Mouse (Mus musculus) right cerebral cortex, postnatal 25 days (tissue): ENCODE data around the gene Naxd.
"Not testable (repeated sequence)": the region's sequence is repeated elsewhere in the genome, so short reads cannot be mapped to it uniquely, and the experiment has no call there.

Experiments used
- DNase-seq: peaks from one replicate; pipeline ENCODE4 v3.0.0; 2022

Gene Naxd

DNA sequence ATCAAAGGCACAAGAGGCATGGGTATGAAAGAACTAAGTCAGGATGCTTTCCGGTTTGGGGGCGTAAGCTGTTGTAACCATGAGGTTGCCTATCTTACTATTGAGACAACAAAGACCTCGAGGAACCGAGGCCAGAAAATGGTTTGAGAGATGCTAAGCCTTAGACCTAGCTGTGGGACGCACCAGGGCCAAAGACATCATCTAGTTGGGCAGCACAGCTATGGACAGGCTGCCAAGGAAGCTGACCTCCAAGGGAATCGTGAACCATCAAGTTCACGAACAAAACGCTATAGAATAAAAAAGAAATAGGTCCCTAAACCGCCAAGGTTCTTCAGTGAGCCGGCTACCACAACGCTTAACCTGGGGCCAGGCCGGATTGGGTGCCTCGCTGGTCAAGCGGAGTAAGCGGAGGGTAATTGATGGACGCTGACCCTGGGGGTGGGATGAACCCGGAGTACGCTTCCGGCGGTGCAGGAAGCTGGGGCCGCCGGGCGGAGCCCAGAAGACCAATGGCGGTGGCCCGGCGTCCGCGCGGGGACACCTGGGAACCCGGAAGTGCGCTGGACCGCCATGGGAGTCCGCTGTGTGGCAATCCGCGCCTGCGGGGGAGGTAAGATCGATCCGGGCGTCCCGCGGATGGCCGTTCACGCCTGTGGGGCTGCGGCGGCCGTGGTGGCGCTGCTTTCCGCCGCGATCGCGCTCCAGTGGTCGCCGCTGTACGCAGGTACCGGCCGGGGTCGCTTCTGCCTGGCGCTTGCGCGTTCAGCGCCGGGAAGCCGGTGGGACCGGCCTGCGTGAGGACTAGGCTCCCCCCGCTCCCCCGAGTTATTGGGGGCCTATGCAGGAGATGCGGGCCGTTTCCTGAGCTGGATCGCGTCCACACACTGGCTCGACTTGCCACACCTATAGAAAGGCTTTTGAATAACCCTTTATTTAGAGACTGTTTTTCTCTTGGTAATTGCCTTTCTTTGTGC, at the start of gene Naxd:
Naxd (plus strand) TSS at position 490 of the 974 bp plus-strand sequence.
- DNase-seq = peak; percentile 93

DNA sequence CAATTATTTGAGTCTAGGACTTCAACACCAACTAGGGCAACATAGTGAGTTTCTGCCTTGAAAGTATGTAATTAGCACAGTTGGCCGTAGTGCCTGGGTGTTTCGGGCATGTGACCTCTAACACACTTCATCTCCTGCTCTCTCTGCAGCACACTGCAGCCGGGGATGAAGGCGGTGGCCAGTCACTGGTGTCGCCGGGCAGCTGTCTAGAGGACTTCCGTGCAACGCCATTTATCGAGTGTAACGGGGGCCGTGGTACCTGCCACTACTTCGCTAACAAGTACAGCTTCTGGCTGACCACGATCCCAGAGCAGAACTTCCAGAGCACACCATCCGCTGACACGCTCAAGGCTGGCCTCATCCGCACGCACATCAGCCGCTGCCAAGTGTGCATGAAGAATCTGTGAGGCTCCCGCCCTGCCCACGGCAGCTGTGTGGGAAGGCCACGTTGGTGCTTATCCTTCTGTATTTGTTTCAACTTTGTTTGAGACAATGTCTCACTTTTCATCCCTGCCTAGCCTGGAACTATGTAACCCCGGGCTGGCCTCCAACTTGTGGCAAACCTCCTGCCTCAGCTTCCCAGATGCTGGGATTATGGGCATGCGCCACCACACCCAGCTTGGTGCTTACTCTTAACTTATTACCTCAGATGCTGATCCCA, 49.3 kb upstream of the Naxd start:
- no peak for DNase-seq

DNA sequence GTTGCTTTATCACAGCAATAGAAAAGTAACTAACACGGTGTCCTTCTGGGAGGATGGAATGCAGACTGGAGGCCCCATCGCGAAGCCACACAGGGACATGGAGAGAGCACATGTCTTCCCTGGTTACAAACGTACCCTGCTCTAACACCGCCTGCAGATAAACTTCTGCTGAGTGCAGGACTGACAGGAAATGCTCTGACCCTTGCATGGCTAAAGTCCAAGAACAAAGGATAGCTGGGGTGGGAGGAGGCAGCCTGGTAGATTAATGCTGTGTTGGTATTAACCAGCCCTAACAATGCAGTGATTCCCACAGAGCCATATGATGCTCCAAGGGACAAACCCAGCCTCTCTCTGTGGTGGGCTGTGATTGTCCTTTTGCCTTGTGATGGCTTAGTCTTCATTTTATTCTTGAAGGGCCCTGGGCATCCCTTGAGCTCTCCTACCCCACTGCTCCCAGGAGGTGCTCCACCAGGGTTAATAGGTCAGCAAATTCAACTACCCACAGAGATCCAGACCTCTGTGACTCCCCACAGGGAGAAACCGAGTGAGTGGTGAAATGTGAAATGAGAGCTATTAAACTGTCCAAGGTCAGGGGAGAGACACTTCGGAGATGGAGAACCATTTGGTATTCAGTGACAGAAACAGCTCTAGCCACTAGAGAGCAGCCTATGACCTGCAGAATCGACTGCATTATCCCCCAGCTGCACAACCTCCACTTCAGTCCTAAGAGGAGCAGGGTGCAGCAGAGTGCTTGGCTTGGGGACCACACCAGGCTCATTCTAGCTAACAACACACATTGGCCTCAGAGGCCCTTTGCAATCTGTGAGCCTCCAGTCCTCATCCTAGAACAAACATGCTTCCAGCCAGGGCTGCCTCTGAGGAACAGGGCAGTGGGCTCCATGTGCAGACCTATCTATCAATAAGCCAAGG, 46.9 kb upstream of the Naxd start:
- no peak for DNase-seq

DNA sequence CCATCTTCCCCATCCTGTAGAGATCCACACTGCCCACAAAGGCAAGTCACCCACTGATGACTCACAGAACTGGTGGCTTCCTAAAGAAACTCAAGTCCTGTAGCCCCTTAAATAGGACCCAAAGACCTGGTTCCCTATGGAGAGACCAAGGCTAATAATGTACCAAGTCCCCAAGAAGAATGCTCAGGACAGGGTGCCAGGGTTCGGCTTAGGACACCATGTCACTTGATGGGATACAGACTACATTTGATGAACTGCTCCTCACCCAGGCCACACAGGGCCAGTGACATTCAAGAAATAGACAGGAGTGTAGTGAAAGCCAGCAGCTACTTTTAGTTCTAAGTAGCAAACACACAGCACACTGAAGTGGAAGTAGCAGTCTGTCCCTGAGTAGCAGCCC, 45.2 kb upstream of the Naxd start:
- no peak for DNase-seq

DNA sequence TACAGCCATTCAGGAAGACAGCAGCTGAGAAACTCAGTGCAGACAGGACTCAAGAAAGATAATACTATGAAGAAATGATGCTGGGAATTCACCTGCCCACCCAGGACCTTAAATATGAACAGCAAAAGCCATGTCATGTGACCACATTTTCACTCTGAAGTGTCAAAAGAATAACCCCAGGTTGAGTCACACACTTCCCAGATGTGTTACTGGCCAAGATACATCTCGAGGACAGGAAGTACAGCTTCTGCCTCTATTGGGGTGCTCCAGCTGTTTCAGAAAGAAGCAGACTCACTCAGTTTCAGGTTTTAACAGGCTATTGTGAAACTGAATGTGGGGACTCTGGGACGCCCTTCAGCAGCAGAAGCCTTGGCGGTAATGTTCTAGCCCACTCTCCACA, 44.7 kb upstream of the Naxd start:
- no peak for DNase-seq

DNA sequence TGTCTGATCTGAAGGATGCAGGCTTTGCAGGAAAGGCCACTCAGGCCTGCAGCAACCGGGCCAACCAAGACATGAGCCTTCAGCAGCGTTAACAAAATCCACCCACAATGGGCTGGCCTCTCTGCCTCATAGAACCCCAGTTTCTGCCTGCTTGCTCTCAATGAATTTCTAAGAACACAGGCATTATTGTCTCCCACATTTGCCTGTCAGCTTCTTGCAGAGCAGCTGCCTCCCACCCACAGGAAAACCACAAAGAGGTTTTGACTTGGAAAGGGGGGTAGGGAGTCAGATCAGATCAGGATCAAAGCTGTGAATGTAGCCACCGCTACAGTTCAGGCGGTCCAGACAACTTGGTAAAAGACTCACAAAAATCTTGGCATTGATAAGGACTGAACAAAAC, 44.3 kb upstream of the Naxd start:
- DNase-seq = no peak

DNA sequence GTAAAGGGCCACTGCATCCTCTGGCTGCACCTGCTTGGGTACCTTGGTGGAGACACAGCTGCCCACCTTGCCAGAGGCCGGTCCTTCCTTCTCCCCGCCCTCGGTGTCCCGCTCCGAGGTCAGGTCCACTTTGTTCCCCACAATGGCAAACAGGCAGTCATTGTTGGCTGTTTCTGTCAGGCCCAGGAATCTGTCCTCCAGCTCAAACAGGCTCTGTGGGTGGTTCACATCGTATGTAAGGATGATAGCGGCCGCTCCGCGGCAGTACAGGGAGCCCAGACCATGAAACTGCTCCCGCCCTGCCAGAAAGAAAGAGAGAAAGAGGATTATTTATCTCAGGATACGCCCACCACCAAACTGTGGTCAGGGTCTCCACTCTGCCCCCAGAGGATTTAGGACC, 43.1 kb upstream of the Naxd start:
- no peak for DNase-seq

DNA sequence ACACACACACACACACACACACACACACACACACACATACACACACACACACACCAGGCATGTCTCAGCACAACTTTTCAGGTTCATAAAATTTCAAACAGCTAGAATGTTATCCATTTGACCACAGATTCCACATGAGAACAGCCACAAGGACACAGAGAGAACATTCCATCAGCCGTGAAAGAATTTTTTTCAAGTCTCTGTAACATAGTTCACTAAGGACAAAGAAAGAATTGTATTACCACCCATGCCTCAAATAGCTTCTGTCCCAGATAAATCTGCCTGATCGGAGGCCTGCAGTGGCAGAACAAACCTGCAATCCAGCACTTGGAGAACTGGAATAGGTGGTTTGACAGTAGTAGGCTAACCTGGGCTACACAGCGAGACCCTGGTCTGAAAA, 40.0 kb upstream of the Naxd start:
- no peak for DNase-seq

DNA sequence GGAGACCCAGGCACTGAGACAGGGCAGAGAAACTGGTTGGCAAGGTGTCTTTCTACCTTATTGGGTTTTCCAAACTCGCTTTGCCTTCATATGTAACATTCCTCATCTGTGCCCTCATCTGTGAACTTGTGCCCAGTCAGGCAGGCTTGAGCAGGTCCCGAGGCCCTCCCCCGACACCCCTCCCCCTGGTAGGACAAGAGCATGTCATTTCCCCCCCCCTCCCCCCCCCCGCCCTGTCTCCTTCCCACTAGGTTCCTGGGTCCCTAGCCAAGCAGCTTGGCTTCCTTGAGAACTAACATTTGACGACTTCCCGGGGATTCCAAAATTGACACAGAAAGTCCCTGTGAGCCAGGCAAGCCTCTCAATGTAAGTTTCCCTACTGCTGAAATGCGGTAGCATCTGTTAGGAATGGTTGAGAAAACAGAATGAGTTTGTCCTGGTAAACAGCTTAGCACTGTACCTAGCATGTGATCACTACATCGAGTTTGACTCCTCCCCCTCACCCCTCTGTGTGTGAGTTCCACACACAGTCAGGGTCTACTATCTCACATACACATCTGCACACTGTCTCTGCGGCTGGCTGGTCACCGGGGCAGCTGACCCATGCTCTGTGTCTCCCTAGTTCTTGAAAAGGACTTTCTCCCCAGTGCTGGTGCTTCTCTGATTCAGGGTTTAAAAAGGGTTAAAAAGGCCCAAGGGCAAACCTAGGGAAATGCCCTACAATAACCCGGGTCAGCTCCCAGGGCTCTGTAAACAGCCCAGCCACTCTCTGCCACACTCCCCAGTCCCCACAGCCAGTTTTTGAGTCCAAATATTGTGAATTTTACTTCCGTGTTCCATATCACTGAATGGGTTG, 39.1 kb upstream of the Naxd start:
- no peak for DNase-seq

DNA sequence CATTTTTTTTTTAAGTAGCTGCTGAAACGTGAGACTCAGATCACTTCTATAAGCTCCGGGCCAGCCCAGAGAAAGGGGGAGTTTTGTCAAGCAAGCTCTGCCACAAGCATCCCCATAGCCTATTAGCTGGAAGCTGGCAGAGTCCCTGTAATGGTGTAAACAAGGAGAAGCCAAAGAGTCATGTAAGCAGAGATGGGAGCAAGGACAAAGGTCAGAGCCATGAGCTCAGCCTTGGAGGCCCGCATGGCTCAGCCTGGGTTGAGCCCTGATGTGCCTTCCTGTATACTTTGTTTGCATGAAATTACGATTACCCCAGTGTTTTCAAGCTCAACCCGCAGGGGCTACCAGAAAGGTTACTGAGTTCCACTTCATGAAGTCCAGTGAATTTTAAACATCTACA, 38.3 kb upstream of the Naxd start:
- DNase-seq = no peak

DNA sequence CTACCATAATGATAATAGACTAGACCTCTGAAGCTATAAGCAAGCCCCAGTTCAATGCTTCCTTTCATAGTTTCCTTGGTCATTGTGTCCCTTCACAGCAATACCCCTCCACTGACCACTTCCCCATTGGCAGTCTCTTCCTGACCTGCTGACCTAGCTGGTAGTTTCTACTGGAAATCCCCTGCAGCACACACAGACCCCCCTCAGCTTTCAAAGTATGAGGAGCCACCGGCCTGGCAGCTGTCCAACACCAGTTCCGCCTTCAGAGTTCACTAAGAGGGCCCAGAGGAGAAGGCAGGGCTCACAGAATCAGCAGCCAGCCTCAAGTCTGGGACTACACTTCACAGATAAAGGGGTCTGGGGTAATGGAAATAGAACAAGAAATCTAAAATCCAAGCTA, 36.4 kb upstream of the Naxd start:
- DNase-seq = no peak

DNA sequence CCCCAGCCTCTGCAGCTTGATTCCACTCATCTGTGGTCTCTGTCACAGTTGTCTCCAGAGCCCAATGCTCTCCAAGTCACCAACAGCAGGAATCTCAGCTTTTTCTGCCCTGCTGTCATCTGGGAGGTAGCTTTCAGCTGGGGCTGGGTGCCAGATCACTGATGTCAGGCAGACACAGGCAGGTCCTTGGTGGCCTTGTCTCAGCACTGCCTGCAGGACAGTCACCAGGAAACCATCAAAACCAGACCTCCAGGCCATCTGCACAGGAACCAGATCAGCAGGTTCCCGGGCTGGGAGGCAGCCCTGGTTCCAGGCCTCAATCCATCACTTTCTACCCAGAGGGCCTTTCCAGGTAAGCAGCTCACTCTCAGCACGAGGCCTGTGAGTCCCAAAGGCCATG, 35.5 kb upstream of the Naxd start:
- no peak for DNase-seq

DNA sequence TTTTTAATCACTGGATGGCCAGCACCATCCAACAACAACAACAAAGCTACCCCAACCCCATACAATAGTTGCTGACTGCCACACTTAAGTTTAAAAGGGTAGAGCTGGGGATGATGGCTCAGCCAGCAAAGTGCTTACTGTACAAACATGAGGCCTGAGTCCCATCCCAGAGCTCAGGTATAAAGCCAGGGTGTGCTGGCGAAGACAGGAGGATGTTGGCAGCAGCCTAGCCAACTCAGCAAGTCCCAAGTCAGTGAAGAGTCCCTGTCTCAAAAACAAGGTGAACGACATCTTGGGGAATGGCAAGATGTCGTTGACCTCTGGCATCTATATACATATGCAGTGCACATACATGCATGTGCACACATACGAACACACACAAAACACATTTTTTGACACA, 34.7 kb upstream of the Naxd start:
- no peak for DNase-seq

DNA sequence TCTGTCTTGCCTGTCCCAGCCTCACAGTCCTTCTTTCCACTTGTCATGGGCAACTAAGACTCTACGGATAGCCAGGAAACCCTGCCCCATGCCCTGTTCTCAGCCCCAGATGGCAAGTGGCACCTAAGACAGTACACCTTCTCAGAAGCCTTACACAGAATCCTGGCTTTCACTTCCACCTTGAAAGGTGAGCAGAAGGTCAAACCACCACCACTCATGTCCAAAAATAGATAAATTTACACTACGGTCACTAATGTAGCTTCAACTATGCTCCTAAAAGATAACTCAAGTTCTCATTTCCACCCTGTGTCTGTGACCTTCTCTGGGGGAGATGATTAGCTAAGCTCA, 33.8 kb upstream of the Naxd start:
- DNase-seq = no peak

DNA sequence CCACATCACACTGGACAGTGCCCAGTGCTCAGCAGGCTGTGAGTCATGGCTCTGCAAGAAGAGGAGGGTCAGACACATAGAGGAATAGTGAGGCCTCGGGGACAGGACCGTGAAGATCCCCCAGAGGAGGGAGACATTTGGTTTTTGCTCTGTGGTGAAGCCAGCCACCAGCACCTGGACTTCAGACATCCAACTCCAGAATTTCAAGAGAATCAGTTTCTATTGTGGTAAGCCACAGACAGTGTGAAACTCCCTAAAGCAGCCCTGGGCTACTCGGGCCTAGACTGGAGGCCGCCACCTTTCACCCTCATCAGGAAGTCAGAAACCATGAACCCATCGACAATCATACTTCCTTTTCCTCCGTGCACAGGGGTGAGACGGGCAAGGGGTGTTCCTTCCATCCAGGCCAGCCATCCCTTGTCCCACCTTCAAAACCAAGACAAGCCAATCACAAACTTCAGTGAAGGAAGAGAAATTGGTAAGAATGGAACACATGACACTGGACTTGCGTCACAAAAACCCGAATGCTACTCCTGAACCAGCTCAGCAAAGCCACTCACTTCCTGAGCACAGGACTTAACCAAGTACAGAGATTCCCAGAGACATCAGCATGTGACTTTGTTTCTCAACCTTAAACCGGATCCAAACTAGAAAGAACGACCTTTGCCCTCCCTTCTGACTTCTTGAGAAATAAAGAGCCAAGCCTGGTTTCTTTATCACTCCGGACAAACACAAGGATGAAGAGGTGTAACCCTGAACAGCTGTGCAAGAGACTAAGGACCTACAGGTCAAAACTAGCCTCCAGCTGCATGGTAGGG, 33.2 kb upstream of the Naxd start:
- DNase-seq = no peak

DNA sequence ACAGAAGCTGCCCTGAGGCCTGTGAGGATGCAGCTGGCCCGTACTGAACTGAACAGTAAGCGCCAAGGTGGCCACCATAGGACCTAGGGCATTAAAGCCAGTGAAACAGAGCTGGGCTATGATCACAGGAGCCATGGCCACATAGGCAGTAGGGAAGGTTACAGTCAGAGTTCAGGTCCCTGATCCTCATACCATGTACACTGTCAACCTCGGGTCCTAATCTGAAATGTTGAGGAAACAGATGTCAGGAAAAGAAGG, 32.7 kb upstream of the Naxd start:
- DNase-seq = no peak

DNA sequence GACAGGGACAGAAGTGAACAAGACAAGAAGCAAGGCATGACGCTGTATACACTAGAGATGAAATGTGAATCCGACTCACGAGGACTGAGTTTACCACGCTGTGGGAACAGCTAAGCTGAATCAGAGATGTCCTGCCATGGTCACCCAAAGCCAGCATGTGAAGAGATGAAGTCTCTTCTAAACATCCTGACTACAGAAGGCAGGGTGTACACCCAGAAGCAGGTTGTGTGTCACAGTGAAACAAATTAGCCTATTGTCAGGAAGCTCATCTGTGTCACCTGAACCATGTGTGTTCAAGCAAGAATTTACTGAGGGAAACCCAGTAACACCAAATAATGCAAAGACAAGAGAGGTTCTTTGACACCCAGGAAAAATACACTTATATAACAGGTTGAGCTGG, 31.7 kb upstream of the Naxd start:
- no peak for DNase-seq

DNA sequence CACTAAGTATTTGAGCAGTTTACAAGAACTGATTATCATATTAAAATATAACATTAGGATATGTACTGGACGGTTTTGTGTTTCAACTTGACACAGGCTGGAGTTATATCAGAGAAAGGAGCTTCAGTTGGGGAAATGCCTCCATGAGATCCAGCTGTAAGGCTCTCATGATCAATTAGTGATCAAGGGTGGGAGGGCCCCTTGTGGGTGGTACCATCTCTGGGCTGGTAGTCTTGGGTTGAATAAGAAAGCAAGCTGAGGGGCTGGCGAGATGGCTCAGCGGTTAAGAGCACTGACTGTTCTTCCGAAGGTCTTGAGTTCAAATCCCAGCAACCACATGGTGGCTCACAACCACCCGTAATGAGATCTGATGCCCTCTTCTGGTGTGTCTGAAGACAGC, 30.8 kb upstream of the Naxd start:
- not testable (repeated sequence) for DNase-seq

DNA sequence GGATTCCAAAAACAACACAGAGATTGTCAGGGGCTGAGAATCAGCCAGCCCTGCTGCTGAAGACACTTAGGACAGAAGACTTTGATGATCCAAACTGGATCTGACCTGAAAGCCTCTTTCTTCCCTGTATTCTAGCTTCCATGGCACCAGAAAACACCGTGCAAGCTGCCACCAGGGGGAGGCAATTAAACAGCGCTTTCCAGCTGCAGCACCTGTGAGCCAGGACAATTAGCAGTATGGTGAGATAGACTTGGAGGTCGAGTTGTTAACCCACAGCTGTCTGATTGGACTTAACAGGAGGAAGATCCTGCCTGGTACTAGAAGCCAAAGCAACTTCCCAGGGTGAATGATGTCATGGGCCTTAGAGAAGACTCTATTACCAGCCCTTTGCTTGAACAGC, 28.2 kb upstream of the Naxd start:
- DNase-seq = no peak

DNA sequence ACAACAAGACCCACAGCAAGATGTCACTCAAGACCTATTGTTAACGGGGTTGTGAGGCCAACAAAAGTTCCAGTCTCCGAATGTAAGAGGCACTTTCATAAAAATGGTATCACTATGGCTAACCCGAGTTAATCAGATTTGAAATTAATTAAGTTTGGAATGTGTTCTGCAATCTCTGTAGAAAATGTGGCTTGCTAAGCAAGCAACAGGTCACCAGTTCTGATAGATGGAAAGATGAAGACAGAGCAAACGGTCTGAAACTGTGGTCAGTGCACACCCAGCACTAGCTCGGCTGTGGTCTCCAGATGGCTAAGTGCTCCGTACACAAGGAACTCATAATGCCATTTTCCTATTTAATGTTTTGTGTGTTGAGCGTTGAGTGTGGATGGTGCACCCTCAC, 26.6 kb upstream of the Naxd start:
- DNase-seq = no peak

DNA sequence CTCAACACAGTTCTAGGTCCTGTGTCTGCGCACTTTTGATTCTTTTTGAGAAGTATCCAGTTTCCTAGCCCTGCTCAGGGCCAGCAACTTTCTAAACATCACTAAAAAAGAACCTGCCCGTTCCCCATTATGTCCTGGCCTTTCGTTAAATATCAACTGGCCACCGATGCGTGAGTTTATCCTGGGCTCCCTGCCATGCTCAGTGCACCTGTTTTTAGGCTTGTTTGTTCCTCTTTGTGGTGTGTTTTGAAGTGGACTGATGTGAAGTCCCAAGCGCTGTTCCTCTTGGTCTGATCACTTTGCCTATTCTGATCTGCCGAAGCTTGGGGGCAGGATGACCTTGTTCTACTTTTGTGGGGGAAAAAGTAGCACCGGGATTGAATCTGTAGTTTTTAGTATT, 26.0 kb upstream of the Naxd start:
- no peak for DNase-seq

DNA sequence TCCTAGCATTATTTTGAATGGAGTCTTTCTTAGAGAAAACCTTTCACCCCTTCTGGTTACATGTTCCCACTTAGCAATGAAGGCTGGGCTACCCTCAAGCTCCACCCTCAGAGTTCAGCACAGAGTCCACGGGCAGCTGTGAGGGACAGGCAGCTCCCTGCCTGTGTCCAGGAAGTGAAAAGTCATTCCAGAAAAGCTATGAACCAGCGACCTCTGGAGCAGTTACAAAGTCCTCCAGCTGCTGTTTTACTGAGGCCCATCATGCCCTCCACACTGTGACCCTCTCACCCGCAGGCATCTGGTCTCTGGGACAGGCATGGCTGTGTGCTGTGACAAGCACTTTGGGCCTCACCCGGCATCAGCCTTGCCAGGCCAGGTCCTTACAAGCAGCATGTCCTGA, 24.2 kb upstream of the Naxd start:
- no peak for DNase-seq
